Mouse (Mus musculus) MEL (cell line): Measurements from ENCODE around the gene Gm7970. TPM values are rescaled to one million over a fixed set of nuclear protein-coding genes. Genes with fewer than 3 reads are reported as not detected.

ENCODE experiments used
- polyA plus RNA-seq, 2 experiments: library from polyadenylated mRNA; stranded (reverse) in 1 of 2; unstranded in 1 of 2; fragments of >175 nt in 1 of 2; fragments of >200 nt in 1 of 2; gene quantifications; 2 replicates each; pipeline versions ENCODE4 v1.2.1 to v1.2.4; 2012; ENCODE audit warnings: low replicate concordance in 2 of 2, low read depth in 1 of 2; ENCODE audit not compliant: insufficient read length in 2 of 2, insufficient read depth in 1 of 2, missing spikeins in 1 of 2
- total RNA-seq: library from RNA; depleted of rRNA; stranded (reverse); fragments of 300-350 nt; gene quantifications from 2 replicates; pipeline ENCODE4 v1.2.3, GENCODE M21; 2012; rRNA removed

Gm7970 gene
- total and polyA plus RNA-seq, 3 experiments: not detected

Other genes starting within 250 kb of the Gm7970 start
- gene Gm5798, start 207.0 kb downstream of the Gm7970 start, total RNA-seq: 0.10 and 0.12 TPM in 2 replicates
- gene Gm5798, start 207.0 kb downstream of the Gm7970 start, polyA plus RNA-seq: under 1 TPM in 1 of 2 experiments, not detected in 1; 0.15 TPM
- gene Gm7945, start 169.2 kb downstream of the Gm7970 start, total RNA-seq: not detected in 2 replicates
- not detected for gene Gm7945, start 169.2 kb downstream of the Gm7970 start, polyA plus RNA-seq
- not detected in 2 replicates for gene Gm6482, start 147.3 kb downstream of the Gm7970 start, total RNA-seq
- not detected for gene Gm6482, start 147.3 kb downstream of the Gm7970 start, polyA plus RNA-seq
- not detected in 2 replicates for gene Gm7954, start 102.1 kb downstream of the Gm7970 start, total RNA-seq
- not detected for gene Gm7954, start 102.1 kb downstream of the Gm7970 start, polyA plus RNA-seq
- not detected in 2 replicates for gene Gm3486, start 66.1 kb downstream of the Gm7970 start, total RNA-seq
- gene Gm3486, start 66.1 kb downstream of the Gm7970 start, polyA plus RNA-seq: not detected
- not detected in 2 replicates for gene 1700049E17Rik2, start 17.6 kb upstream of the Gm7970 start, total RNA-seq
- gene 1700049E17Rik2, start 17.6 kb upstream of the Gm7970 start, polyA plus RNA-seq: not detected
- gene Gm3072, start 69.0 kb upstream of the Gm7970 start, total RNA-seq: not detected in 2 replicates
- not detected for gene Gm3072, start 69.0 kb upstream of the Gm7970 start, polyA plus RNA-seq
- not detected in 2 replicates for gene Gm3676, start 90.9 kb upstream of the Gm7970 start, total RNA-seq
- not detected for gene Gm3676, start 90.9 kb upstream of the Gm7970 start, polyA plus RNA-seq
- gene Gm8068, start 146.3 kb upstream of the Gm7970 start, total RNA-seq: not detected in 2 replicates
- gene Gm8068, start 146.3 kb upstream of the Gm7970 start, polyA plus RNA-seq: not detected
- gene Gm7929, start 195.0 kb upstream of the Gm7970 start, total RNA-seq: not detected in 2 replicates
- not detected for gene Gm7929, start 195.0 kb upstream of the Gm7970 start, polyA plus RNA-seq
- gene Gm47189, start 216.9 kb upstream of the Gm7970 start, total RNA-seq: not detected in 2 replicates
- not detected for gene Gm47189, start 216.9 kb upstream of the Gm7970 start, polyA plus RNA-seq